Mouse (Mus musculus) cerebellum, adult 11 months (tissue): ENCODE results near the gene Slc5a11.

Source experiments
- DNase-seq: peaks from one replicate; pipeline ENCODE4 v3.0.0; 2022

The Slc5a11 gene

DNA sequence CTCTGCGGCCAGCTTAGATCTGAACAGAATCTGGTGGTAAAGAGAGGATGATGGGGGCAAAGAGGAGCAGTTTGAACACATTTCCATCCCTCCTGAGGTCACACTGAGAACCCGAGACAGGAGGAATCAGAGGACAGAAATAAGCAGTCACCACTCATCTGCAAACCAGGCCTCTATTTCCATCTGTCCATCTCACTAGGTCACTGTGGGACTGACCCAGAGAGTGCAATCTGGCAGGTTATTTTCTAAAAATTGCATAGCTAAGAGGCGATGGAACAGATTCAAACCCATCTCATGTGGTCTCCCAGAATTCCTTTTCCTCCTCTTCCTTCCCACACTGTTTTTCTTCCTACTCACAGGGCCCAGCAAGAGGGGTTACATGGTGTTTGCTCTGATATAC is 73.3 kb downstream of the Slc5a11 start:
- DNase-seq, result peak; percentile 38

DNA sequence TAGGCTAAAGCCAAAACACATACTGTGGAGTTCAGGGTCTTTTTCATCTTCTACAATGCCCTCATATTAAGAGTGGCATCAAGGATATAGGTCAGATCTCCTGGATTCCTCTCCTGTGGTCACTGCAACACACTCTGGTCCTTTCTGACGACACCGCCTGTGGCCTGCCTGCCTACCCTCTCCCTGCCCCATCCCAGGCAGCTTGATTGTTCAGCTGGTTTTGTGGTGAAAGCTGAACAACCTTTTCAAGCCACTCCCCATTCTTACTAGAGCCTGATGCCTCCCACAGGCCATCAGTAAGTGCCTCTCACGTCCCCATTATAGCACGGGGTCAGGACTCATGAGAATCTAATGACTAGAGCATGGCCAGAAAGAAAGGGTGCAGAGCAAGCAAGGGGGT is 74.6 kb downstream of the Slc5a11 start:
- no peak for DNase-seq

DNA sequence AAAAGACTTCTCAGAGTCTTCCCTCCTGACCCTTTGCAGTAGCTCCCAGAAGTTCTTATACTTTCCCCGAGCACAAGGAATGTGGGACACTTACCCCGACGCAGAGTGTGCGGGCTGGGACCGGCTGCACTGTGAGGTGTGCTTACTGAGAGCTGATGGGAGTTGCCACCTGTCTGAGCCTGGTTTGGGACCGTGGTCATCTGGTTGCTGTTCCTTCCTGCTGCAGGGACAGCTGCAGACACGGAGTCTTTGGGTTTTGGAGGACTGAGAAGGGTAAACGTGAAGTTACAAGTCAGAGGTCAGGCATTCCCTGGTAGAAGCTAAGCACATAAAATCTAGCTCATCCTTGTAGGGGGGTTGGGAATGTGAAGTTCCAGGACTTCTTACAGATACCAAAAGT is 77.4 kb downstream of the Slc5a11 start:
- no peak for DNase-seq

DNA sequence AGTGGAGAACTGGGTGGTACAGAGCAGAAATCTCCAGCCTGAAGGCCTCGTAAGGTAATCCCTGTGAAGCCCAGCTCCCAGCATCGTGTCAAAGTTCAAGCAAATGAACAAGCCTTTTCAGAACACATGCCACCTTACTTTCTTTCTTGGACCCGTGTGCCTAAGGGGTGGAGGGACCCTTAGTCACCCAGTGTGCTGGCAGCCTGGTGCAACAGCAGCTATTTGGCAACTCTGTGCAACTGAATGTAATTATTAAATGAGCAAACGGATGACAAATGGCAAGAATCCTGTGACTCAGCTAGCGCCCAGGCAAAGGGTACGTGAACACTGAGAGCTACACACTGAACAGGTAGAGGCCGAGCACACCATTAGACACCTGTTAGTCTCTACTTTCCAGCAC is 79.3 kb downstream of the Slc5a11 start:
- no peak for DNase-seq

DNA sequence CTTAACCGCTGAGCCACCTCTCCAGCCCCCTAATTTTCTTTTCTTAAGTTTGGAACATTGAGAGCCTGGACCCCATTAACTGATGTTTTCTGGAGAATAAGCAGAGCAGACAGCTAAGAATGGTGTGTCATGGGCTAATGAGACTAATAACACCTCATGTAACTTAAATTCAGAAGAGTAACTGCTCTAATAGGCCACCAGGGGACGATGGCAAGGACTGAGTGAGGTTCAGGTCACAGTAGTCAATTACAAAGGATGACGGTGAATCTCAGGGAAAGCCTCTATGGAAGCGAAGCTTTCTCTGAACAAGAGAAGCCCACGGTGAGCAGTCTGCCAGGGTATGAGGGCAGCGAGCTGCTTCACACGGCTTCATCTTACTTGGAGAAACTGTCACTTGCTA is 80.8 kb downstream of the Slc5a11 start:
- no peak for DNase-seq

DNA sequence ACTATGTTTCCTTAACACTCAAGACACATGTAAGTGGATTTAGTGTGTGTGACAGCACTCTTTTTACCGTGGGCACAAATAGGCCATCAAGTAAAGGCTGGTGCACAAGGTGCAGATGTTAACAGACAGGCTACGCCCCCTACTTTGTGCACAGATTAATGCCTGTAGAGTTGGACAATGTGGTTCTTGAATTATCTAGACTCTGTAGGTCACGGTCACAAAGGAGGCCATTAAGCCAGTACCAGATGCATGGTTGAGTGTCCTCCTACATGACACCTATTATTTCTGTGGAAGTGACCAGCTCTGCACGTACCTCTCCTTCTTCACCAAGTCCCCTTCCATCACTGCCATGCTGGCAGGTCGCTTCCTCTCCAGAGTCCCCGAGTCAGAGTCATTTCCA is 81.5 kb downstream of the Slc5a11 start:
- no peak for DNase-seq

DNA sequence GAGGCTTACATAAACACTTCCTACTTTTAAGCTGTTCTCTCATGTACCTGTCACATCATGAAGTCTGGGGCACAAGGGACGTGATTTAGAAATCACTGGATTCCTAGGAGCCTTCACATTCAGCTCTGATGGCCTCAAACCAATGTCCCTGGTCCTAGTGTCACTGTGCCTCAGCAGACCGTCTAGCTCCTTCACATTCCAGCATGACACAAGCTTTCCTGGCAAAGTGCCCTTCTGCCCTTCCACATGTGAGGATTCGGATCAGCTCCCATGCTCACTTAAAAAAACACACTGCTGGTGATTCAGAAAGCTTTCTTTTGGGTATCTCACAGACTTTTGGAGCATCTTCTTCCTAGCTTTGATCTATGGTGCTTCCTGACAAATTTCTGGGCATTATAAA is 83.6 kb downstream of the Slc5a11 start:
- DNase-seq, result peak; percentile 24

DNA sequence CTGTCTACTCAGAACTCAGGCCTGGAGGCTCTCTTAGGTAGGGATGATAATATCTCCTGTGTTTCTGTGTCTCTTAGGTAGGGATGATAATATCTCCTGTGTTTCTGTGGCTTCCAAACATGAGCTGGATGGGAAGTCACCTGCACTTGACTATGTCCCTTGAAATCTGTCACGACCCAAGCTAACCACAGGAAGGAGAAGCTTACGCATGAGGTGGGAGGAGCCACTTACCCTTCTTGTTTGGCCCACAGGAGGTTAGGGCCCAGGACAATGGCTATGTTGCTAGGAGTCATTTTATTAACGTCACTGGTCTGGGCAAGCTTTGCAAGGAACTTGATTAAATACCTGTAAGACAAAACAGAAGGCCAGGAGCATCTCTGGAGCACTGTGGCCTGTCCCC is 85.7 kb downstream of the Slc5a11 start:
- DNase-seq, result no peak

DNA sequence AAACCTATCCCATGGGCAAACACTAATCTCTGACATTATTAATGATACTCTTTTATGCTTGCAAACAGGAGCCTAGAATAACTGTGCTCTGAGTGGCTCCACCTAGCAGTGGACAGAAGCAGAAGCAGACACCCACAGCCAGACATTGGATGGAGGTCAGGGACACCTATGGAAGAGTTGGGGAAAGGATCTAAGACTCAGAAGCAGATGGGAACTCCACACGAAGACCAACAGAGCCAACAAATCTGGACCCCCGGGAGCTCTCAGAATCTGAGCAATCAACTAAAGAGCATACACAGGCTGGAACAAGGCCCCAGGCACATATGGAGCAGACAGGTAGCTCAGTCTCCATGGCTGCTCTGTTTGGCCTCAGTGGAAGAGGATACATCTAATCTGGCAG is 90.8 kb downstream of the Slc5a11 start:
- DNase-seq, result peak; percentile 43

DNA sequence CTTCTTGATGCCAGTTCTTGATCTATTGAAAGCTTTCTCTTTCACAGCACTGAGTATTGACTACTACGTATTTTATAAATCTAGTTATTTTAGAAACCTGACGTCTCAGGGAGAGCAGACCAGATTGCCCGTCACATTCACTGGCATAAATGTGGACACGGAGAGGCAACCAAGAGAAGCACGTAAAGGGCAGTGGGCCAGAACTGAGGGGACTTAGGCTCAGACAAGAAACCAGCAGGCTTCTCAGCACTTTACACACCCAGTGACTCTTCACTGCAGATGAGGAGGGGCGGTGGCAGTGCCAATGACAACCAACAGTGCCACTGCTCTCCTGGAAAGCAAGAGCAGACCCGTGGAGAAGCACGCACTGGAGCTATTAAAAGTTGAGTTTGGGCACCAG is 92.7 kb downstream of the Slc5a11 start:
- no peak for DNase-seq

DNA sequence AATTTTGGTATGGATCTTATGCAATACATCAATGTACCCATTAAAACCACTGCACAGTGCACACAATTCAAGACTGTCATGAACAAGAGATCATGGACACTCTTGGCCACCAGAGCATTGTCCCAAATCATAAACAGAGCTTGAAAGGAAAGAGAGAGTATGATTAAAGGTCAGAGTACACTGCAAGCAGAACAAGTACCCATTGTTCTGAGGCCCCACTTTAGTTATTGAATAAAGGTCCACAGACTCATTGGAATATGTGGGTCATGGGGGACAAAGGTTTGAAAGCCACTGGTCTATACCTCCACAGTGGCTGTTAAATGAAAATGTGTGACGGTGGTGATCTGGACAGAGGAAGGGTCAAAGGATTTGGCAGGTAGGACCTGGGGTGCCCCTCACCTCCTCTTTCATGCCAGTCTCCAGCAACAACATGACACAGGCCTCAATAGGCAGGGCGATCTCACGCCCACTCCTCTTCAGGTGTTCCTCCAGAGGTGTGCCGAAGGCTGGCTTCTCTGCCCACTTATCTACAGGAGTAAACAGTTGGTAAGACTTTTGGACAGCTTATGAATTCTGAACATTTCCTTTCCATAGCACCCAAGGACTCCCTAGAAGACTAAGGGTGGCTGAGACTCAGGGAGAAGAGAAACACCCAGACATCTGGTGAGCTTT is 93.4 kb downstream of the Slc5a11 start:
- DNase-seq, result no peak

DNA sequence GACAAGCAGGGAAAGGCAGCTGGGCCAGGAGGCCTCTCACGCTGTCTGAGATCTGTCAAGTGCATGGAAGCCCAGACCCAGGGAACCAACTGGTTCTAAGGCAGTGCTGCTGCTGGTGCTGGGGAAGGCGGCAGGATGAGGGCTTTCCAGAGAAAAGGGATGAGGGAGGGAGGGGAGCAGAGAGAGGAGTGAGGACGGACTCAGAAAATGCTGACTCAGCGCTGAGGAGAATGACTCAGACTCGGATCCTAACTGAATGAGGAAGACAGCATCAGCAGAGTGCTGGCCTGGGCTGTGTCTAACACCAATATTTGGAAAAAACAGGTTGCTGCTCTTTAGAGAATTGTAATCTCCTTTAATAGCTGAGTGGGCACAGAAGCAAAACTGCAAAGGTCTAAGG is 97.3 kb downstream of the Slc5a11 start:
- DNase-seq, result no peak

DNA sequence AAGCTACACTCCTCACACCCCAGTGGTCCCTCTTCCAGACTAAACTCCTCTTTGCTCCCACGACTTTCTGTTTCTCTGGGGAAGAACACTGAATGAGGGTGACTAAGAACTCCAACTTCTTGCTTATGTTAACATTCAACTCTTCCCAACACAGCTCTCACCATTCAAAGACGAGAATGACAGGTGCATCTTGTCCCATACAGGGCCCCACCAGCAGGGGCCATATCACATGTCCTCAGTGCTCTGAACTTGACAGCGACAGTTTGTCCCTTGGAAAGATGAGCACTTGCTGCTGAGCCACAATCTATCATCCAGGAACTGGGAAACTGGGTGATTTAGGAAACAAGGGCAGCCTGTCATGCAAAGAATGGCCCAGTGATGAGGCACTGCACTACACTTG is 98.2 kb downstream of the Slc5a11 start:
- DNase-seq, result no peak

DNA sequence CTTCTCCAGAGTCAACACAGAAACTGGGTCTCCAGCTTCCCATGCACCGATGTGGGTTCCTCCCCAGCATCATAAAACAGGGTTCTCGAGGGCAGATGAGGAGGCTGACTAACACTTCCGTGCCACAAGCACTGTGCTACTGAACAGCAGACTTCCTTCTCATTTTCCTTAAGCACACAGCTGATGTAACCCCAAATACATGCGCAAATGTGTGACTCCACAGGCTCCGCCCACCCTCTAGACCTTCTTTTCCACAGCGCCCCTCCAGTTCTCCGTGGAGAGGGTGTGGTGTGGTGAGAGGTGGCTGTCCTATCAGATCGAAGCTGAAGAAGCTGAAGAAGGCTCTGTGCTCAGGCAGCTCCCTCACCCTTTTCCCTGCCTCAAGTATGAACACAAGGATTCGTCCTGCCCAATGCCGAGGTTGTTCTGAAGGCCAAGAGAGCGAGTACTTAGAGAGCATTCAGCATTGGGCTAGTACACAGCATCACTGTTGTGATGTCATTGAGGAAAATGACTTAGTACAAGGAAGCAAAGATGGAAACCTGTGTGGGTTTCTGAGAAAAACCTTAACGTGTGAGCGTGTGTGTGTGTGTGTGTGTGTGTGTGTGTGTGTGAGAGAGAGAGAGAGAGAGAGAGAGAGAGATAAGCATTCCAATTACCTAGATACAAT is 108.0 kb downstream of the Slc5a11 start:
- DNase-seq, result no peak
